Mouse (Mus musculus) right cerebral cortex, postnatal 4 days (tissue): ENCODE results near the gene Rnf214.

Experiments used
- DNase-seq: peaks from one replicate; pipeline ENCODE4 v3.0.0-alpha.2; 2022

Gene Rnf214

DNA sequence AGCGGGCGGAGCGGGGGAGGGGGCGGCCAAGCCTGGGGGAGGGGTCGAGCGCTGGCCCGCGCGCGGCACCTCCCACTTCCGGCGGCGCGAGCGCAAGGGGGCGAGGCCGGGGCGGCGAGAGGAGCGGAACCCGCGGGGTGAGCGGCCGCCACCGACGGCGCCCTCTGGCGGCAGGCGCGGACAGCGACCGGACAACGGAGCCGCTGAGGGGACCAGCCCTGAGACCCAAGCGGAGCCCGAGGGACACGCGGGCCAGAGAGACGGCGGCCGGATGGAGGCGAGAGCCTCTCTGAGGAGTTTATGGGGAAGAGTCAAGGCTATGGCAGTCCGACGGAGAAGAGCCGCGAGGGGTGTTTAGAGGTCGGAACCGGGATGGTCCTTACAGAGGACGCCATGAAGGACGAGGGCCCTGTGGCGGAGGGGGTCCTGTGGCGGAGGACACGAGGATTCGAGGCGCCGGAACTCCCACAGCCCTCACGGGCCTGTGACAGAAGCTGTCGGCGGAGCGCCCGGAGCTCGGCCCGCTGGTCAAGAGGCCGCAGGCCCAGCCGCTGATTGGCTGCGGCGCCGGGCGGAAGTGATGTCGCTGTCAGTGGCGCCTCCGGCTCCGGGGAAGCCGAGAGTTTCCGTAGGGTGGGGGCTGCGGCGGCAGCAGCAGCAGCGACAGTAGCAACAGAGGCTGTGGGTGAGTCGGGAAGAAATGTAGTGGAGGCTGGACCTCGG is at the start of gene Rnf214, which contains the start of gene Pcsk7:
Gene Rnf214, minus strand, starts transcription at position 557 of the 723 bp plus-strand sequence.
Gene Pcsk7, plus strand, starts transcription at position 143 of the 723 bp plus-strand sequence.
- DNase-seq: peak; percentile 91

DNA sequence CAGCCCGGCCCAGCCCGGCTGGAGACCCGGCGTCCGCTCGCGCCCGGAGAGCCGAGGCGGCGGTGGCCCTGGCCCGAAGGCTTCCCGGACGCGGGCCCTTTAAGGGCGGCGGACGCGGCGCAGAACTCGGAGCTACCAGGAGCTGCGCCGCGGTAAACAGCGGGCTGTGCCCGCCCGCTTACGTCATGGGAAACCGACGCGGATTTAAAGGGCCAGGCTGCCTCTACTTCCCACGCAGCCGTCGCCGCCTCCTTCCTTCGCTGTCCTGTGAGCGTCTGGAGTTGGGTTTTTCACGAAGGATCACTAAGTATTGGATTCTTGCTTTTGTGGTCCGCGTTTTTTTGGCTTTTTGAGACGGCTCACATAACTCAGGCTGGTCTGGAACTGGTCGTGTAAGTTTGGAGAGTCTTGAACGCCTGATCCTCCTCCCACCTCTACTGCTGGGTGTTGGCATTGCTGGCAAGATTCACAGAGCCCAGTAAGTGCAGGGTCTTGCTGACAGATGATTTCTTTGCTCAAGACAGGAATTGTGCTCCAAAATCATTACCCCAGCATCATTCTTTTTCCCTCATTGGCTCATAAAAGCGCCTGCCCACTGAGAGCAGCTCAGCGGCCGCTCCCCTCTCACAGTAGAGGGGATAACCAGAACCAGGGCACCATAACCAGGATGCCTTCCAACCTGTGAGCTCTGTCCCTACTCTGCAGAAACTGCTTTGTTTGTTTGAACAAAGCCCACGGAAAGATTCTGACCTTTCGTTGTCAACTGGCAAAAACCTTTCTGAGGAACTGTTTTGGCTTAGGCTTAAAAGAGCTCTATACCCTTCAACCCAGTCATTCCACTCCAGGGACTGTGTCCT is 48.6 kb upstream of the Rnf214 start, which contains the start of gene Sidt2:
Gene Sidt2, minus strand, starts transcription at position 152 of the 857 bp plus-strand sequence.
- DNase-seq: peak; percentile 83

DNA sequence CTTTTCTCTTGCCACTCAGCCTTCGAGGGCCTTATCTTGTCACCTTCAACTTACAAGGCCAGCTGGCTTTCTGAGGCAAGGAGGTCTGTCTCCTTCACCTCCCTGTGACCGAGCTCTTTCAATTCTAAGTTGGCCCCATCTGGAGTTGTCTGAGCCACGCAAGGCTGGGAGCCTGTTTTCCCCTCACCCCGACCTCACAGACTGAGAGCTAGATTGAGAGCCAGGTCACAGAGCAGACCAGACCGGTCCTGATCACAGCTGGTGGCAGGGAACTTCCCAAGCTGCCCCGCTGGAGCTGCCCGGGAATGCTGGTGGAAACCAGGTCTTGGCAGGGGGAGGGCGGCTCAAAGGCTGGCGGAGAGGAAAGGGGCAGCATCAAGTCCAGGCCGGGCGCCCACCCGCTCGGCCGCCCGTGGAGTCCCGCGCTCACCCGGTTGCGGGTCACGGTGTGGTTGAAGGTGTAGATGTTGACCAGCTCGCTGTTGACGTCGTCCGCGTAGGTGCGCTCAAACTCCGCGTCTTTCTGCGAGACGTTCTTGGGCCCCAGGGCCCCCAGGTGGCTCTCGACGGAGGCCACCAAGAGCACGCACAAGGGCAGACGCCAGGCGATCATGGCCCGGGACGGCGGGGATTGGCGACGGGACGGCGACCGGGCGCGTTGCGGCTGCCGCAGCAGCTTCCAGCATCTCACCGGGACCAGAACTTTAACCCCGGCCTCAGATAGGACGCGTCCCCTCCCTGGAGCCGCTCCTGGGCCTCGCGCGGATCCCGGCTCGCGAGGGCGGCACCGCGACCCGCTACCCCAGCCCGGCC is 47.8 kb upstream of the Rnf214 start:
- DNase-seq: peak; percentile 31

DNA sequence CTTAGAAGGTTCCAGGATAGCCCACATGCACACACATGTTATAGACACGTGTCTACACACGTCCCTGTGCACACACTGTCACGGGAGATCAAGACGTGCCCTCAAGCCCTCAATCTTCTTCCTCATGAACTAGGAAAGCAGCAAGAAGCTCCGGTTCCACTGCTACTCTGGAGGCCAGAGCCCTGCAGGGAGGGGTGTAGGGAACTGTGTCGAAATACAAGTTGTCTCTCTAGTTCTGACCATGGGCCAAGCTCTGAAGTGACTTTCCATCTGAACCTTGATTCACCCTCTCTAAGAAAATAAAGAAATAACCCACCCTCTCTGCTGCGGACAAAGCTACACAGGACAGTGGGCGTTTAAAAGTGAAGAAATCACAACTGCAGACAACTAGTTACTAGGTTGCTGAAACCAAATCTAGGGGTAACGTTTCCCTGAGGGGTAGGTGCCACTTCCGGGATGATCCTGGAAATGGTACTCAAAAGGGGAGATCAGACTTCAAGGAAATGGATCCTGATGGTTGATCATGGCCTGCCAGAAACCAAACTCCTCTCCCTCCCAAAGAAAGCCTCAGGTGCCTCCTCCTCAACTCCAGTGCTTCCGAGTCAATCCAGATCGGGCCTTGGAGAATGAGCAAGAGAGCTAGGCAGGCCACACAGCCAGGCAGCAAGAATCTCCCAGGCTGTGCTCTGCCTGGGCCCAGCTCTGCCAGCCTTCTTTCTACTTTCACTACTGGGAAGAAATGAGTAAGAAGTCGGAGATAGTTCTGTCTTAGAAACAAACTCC is 47.0 kb upstream of the Rnf214 start:
- no peak for DNase-seq

DNA sequence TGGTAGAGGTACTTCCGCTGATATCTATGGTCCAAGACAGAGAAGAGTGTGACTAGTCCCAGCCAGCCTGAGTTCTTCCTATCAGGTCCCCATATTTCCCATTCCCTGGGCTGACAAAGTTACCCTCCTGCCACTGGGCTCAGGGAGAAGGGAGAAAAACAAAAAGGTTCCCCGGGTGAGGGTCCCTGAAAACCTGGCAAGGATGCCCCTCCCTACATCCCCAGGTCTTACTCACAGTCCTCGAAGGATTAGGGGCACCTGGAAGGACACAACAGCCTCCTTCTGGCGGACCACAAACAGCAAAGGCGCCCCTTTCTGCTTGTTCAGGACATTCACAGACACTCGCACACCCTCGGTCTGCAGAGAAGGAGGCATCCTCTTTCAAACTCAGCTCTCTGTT is 46.2 kb upstream of the Rnf214 start:
- DNase-seq: no peak

DNA sequence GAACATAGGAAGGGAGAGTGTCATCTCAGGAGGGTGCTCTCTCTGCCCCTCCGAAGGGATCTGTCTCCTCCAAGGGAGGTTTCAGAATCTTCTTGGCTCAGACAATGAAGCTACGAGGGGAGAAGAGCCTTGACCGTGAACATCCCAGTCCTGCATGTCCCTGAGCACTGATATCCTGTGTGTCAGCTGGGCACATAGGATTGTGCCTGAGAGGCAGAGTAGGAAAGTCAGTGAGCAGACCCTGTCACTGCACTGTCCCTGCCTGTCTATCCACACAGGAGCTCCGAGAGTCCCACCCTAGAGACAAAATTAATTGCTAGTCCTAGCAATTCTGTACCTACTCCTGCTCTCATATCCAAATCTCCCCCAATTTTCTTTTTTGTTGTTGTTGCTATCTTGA is 45.3 kb upstream of the Rnf214 start:
- no peak for DNase-seq

DNA sequence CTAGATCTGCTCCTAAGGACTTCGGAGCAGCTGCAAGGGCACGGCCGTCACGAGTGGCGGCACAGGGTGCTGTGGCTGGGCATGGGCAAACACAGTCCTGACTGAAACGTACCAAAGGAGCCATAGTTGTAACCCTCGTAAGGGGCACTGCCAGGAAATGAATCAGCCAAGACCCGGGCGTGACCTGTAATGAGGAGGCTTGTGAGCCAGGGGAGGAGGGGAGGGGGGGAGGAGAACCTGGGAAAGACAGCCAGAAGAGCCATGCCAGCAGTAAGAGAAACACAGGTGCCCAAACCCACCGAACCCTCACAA is 40.1 kb upstream of the Rnf214 start:
- DNase-seq: no peak

DNA sequence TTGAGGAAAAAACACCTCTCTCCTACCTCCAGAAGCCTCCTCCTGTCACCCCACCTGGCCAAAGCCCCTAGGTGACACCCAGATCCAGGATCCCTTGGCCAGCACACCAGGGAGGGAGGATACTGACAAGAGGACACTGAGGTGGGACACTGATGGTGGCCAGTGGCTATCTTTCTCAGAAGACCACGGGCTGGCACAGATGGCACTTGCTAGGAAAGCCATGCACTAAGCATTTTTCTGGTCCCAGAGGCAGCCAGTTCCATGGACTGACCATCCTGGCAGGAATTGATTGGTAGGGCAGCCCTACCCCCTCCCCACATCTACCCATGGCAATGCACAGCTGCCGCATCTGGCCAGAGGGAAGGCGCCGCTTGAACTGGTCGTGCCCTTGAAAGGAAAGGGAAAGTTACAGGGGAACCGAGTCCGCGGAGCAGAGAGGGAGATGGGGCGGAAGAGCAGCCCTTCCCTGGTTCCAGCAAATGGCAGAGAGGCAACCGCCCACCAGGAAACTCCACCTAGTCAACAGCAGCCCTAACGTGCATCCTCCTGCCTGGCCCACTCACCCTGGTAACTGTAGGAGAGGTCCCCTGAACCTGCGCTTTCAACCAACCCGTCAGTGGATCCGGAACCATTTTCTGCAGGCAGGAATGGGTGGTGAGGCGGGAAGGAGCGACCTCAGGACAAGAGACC is 39.6 kb upstream of the Rnf214 start:
- DNase-seq: no peak

DNA sequence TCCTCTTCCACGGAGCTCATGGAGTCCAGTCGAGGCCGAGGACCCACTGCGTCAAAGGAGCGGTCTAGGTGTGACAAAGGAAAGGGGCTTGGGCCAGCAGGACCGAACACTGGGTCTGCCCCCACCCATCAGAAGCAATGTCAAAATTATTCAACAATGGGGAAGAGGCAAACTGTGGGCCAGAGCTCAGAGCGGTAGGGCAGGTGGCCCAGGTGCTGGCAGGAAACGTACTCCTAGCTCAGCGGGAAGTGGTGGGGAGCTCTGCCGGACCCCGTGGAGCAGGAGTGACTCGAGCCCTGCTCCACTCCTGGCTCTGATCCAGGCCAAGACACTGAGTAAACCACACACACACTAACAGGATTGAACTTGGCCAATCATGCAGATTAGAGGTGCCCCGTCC is 39.0 kb upstream of the Rnf214 start:
- no peak for DNase-seq

DNA sequence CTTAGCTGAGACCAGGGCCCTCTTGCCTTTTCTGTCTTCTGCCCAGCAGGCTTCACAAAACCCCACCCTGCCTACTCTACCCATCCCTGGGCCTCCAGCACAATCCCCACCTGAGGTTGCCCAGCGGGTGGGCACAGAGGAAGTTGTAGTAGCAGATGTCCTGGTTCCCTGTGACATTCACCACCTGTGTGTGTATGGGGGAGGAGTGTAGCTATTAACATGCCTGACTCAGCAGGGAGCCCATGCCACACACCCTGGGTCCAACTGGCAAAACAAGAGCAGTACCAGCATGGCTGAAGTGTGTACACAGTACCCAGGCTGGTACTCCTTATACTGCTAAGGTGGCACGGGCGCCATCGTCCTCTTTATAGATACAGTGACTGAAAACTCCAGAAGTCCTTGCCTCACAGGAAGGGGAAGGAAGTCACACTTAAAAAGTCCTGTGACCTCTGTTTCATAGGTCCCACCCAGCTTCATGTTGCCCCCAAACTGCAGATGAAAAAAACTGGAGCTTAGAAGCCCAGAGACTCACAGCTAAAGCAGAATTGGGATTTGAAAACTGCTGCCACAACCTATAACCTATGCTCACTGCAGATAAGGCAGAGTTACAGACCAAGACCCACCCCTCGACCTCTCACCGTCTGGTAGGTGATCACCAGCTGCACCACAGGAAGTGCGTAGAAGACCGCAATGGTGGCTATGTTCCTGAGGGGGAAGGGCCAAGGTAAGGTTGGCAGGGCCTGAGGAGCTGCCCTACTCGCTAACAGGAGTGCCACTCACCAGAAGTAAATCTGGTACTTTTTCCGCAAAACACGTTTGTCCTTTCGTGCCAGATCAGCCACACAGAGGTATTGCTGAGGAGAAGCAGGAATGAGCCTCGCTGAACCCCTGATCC is 38.0 kb upstream of the Rnf214 start:
- DNase-seq: no peak

DNA sequence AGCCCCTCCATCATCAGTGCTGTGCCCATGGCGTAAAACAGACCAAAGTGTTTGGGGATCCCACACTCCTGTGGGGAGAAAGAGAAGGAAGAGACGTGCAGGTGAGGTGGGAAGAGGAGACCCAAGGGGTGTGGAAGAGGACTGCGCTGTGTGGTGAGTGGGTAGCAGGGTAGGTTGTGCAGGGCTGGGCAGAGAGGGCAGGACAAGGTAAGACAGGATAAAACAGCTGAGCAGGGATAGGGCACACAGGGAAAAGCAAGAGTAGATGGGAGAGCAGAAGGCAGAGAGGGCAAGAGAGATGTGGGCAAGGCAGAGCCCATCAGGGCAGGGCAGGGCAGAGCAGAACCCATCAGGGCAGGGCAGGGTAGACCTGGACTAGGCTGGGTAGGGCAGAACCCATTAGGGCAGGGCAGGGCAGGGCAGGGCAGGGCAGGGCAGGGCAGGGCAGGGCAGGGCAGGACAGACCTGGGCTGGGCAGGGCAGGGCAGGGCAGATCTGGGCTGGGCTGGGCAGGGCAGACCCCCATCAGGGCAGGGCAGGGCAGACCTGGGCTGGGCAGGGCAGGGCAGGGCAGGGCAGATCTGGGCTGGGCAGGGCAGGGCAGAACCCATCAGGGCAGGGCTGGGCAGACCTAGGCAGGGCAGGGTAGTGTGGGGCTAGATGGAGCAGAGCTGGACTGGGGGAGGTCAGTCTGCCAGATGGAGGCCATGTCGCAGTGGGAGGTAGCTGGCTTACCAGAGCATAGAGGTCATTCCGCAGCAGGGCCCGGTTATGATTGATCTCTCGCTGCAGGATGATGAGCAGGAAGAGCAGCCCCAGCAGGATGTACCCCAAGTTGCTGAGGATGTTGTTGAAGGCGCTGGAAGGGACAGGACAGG is 37.2 kb upstream of the Rnf214 start:
- DNase-seq: no peak

DNA sequence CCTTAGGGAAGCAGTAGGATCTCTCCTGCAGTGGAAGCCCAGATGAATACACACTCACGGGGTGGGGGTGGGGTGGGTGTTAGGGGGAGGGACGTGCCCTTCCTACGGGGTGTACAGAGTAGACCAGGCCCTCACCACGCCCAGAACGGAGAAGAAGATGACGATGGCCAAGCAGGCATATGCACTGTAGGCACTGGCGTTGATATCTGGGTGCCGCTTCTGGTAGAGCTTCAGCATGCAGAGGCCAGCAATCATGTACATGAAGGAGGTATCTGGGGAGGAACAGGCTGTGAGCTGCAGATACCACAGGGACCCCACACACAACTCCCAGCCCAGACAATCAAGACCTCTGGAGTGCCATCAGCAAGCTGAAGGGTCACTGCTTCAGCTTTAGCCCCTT is 36.2 kb upstream of the Rnf214 start:
- DNase-seq: no peak

DNA sequence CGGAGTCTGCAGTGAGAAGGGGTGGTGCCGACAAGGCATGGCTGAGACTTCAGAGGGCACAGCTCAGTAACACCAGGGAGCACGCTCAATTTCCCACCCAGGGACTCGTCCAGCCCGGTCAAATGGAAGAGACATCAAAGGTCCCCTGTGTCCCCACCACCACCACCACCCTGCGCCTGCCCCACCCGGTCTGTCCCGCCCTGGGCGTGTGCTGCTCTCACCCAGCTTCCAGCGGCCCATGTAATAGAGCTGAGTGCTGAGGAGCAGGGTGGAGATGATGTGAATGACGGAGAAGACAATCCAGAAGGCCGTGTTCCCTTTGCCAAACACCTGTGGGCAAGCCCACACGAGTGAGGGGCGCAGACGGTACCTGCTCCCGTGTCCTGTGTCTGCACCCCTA is 35.8 kb upstream of the Rnf214 start:
- DNase-seq: no peak

DNA sequence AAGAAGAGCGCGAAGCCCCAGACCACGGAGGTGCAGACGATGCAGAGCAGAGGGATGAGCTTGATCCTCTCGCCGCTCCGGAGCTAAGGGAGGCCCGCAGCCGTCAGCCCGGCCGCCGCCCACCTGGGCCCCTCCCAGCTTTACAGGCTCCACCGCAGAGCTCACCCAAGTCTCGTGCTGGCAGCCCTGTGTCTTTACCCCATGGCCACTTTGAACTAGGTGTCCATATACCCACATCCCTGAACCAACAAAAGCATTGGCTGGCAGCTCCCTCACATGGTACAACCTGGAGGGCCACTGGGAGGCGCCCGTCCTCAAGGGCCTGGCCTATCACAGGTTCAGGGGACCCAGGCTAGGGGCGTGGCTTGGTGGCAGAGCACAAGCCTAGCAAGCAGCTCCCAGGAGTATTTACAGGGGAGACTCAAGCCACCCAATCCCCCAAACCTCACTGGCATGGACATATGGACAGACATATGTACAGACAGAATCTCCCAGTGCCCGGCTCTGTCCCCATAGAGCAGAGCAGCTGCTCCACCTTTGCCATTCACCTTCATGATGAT is 34.7 kb upstream of the Rnf214 start:
- DNase-seq: no peak

DNA sequence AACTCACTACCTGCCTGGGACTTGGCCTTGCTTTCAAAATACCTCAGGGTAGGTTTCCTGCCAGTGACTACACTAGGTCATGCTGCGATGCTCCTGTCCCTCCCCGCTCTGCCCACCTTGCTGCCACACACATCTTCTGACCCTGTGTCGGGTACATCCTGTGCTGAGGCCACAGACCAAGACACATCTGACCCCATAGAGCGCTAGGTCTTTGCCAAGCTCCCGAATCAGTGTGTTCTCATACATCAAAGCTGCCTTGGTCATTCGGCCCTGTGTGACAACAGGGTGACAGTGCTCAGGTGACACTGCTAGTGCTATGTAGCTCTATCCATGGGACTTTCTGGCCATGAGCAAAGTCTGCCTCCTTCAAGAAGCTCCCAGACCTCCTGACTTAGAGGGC is 33.1 kb upstream of the Rnf214 start:
- no peak for DNase-seq

DNA sequence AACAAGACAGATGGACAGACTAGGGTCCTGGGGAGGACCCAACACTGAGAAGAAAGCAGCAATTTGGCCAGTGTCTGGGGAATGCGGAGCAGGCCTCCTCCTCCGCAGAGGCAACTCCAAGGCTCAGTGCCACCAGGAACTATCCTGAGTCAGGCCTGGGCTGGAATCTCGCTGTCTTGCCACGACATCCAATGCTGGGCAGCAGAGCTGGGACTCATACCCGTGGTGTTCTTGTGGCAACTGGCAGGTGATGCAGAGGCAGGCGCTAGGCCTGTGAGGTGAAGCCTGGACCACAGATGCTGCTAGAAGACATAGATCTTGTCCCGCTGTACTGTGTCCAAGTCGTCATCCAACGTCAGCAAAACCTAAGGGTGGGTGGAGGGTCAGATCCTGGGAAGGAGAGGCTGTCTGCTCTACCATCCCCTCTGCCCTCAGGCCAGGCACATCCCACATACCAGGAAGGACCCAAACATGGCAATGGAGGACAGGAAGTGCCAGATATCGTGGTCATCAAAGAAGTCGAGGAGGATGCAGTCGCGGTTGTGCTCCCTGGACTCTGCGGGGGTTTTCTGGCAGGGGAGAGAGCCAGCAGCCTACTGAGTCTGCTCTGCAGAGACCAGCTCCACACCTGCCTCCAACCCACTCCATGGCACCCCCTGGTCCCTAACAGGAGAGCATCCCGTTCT is 32.4 kb upstream of the Rnf214 start:
- DNase-seq: no peak

DNA sequence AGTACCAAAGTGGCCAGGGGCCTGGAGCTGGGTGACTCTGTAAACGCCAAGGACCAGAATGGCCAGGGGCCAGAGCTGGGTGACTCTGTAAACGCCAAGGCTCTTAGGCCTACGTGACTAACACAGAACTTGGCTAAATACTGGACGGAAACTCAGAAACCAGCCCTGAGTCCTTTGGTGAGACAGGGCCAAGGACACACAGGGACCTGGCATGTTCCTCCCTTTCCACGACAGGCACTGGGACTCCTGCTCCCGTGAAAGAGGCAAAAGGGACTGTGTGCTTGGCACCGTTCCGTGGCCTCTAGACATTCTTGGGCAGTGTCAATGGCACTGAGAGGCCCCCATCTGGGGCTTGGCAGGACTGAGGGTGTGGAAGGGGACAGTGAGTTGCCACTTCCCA is 31.4 kb upstream of the Rnf214 start:
- DNase-seq: no peak

DNA sequence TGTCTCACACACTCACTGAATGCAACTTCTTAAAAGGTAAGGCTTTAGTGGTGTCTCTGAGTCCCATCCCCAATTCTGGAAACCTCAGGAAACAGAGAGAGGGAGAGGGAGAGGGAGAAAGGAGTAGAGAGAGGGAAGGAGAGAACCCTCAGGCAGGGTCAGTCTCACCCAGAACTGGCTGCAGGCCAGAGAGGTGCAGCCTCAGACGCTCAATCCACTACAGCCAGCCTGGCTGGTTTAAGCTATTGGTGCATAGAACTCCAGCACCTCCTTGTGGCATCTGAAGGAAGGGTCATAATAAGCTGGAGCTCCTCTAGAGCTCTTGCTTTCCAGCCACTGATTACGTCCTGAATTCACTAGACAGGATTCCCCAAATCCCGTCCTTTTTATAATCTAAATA is 30.2 kb upstream of the Rnf214 start:
- DNase-seq: peak; percentile 50
